Mouse (Mus musculus): ENCODE results near the gene Ucma.
"Not testable (repeated sequence)": the region's sequence is repeated elsewhere in the genome, so short reads cannot be mapped to it uniquely, and the experiment has no call there.

Gene Ucma

DNA sequence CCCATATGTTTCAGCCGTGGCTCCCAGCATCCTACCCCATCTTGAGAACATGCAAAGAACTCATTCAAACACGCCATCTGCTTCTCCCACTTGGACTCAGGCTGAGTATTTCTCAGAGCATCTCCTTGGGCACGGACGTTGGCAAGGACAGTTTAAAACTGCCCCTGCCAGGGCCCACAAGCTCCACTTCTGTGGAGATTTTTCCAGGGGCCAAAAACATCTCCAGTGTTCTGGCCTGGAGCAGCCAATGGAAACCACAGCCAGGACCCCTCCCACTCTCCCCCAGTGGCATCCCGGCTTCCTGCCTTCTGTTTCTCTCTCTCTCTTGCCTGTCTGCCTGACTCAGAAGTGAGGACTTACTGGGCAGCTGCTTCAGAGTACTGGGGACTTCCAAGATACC is at the start of gene Ucma:
TSS of gene Ucma (plus strand) at position 316 of the 400 bp plus-strand sequence.
- DNase-seq (ENCODE audit: low read depth, low spot score), result no peak

DNA sequence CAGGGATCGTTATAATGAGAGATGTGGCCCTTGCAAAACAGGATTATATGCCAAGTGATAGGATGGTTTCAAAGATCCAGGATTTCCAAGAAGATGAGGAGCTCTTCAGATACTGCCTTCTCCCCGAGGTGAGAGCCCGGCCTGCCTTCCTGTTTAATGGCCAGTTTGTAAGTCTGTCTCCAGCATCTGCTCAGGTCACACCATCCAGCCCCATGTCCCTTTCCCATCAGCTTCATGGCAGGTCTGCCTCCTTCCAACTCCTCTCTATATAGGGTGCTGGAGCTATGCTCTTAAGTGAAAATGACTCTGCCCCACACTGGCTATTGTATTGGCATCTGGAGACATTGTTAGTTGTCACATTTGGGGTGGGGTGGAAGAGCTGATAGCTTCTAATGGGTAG is 48.5 kb upstream of the Ucma start:
- DNase-seq (ENCODE audit: low read depth, low spot score), result no peak

DNA sequence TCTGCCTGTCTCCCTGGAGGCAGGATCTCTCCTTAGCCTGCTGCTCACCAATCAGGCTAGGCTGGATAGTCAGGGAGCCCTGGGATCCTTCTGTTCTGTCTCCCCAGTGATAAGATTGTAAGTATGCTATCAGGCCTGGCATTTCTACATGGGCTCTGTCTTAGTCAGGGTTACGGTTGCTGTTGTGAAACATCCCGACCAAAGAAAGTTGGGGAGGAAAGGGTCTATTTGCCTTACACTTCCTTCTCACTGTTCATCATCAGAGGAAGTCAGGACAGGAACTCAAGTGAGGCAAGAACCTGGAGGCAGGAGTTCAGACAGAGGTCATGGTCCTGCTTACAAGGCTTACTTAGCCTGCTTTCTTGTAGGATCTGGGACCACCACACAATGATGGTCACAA is 46.7 kb upstream of the Ucma start:
- DNase-seq (ENCODE audit: low read depth, low spot score), result no peak

DNA sequence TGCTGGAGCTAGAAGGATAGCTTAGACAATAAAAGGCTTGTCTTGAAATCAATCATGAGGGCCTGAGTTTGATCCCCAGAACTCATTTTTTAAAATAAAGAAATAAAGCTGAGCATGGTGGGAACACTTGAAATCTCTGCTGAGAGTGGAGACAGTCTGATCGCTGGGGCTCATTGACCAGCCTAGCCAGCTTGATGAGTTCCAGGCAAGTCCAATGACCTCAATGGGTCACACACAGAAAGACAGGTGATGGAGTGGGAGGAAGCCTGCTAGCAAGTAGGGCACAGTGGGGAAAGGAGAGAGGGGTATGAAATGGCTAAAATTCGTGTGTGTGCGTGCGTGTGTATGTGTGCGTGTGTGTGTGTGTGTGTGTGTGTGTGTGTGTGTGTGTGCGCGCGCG is 41.4 kb upstream of the Ucma start:
- no peak for DNase-seq (ENCODE audit: low read depth, low spot score)

- DNase-seq (ENCODE audit: low read depth, low spot score), result no peak
These were observed 38.0 kb upstream of the Ucma start for GRCm38 (mm10) chr2:4937931-4938330.

GRCm38 (mm10) chr2:4940861-4941260 is 35.1 kb upstream of the Ucma start:
- DNase-seq (ENCODE audit: low read depth, low spot score), result no peak

- not testable (repeated sequence) for DNase-seq (ENCODE audit: low read depth, low spot score)
These were observed 26.2 kb upstream of the Ucma start for GRCm38 (mm10) chr2:4949691-4950090.

DNA sequence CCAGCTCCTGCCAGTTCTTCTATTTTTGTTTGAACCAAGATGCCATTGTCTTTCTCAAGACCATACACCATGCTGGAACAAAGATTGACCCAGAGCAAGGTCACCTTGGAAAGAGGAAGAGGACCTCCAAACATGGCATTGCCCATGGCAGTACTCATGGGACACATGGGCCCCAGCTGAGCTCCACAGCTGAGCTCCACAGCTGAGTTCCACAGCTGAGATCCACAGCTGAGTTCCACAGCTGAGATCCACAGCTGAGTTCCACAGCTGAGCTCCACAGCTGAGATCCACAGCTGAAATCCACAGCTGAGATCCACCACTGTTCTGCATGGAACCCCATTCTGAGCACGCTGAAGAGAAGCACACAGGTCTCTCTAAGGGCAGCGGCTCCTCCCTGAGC is 24.9 kb upstream of the Ucma start:
- no peak for DNase-seq (ENCODE audit: low read depth, low spot score)

DNA sequence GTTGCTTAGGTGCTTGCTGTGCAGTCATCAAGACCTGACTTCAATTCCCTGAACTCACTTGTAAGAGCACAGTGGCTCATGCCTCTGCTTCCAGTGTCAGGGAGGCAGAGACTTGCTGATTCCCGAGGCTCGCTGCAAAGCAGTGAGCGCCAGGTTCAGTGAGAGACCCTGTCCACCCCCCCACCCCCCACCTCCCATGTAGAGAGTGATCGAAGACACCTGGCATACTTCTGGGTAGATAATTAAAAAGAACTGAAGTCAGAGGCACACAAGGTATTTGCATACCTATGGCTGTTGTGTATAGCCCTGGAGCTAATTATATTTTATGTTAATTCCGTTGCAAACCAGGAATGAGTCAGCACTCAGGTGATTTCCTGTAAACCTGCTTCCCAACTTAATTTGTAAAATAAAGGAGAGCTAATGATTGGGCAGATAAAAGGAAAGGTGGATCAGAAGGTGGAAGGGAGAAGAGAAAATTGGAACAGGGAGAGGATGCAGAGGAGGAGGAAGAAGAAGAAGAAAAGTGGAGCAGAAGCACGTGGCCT is 21.6 kb upstream of the Ucma start:
- no peak for DNase-seq (ENCODE audit: low read depth, low spot score)

DNA sequence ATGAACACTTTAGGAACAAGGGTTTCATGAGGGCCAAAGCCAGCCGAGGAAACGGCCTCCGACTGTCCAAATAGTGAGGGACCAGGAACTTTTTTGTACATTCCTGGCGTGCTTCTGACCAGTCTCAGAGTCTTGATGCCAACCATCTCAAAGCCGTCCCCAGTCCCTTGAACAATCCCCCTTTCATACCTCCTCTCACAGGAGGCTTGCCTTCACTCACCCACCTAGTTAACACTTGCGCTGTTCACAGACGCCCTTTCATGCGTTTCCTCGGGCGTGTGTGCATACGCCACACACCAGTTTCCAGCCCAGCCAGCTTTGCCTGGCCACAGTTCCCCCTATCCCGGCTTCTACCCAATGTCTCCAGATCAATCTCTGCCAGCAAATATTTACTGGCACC is 17.9 kb upstream of the Ucma start:
- DNase-seq (ENCODE audit: low read depth, low spot score), result no peak

- DNase-seq (ENCODE audit: low read depth, low spot score), result no peak
These were observed 8.1 kb upstream of the Ucma start for GRCm38 (mm10) chr2:4967806-4968205.

DNA sequence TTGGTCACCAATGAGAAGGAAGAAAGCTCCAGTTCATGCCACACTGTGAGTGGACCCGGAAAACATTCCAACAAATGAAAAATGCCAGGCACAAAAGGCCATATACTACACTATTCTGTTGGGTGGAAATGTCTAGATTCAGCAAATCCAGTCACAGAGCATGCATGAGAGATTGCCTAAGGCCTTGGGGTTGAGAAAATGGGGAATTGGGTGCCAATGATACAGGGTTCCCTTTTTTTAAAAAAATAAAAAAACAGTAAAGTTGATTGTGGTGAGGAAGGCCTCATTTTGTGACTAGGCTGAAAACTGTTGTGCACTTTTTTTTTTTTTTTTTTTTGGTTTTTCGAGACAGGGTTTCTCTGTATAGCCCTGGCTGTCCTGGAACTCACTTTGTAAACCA is 6.8 kb upstream of the Ucma start:
- no peak for DNase-seq (ENCODE audit: low read depth, low spot score)

GRCm38 (mm10) chr2:4978091-4978490 is 2.2 kb downstream of the Ucma start:
- DNase-seq (ENCODE audit: low read depth, low spot score), result no peak

GRCm38 (mm10) chr2:4983987-4984386 is 8.1 kb downstream of the Ucma start:
- DNase-seq (ENCODE audit: low read depth, low spot score), result no peak

DNA sequence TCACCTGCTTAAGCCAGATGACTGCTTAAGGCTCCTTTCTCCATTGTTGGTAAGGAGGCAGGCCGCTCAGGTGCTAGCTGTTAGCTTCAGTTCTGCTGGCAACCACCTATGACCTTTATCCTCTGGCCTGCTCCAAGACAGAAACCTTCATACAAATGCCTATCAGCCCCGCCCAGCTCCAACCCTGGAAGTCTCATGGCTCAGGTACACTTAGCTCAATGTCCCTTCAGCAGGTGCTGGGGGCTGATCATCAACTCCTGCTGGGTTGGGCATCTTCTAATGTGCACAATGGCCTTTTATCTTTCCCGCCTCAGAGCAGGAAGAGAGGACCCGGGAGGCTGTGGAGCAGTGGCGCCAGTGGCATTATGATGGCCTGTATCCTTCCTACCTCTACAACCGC is 9.1 kb downstream of the Ucma start:
- no peak for DNase-seq (ENCODE audit: low read depth, low spot score)

- no peak for DNase-seq (ENCODE audit: low read depth, low spot score)
These were observed 10.9 kb downstream of the Ucma start for GRCm38 (mm10) chr2:4986798-4987197.

GRCm38 (mm10) chr2:4987388-4988180 is 11.7 kb downstream of the Ucma start:
- no peak for DNase-seq (ENCODE audit: low read depth, low spot score)

- DNase-seq (ENCODE audit: low read depth, low spot score), result no peak
These were observed 13.0 kb downstream of the Ucma start for GRCm38 (mm10) chr2:4988826-4989424.

DNA sequence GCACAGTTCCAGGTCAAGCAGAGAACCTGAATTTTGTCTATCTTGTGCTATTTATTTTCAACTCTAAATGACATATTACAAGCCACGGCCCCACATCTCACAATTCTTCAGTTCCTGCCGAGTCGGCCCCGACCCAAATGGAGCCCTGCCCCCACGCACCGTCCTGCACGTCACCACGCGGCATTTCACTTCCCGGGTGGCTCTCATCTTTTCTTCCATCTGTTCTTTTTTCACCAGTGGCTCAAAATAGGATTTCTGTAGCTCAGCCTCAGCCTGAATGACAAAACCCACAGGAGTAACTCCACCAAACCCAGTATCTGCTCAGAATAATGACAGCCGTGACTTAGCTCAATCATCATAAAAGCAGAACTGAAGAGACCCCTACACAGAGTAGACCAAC is 17.7 kb downstream of the Ucma start:
- DNase-seq (ENCODE audit: low read depth, low spot score), result no peak

GRCm38 (mm10) chr2:4994436-4994835 is 18.5 kb downstream of the Ucma start:
- no peak for DNase-seq (ENCODE audit: low read depth, low spot score)

- DNase-seq (ENCODE audit: low read depth, low spot score), result no peak
These were observed 19.7 kb downstream of the Ucma start for GRCm38 (mm10) chr2:4995646-4996045.

- no peak for DNase-seq (ENCODE audit: low read depth, low spot score)
These were observed 20.5 kb downstream of the Ucma start for GRCm38 (mm10) chr2:4996421-4996824.

DNA sequence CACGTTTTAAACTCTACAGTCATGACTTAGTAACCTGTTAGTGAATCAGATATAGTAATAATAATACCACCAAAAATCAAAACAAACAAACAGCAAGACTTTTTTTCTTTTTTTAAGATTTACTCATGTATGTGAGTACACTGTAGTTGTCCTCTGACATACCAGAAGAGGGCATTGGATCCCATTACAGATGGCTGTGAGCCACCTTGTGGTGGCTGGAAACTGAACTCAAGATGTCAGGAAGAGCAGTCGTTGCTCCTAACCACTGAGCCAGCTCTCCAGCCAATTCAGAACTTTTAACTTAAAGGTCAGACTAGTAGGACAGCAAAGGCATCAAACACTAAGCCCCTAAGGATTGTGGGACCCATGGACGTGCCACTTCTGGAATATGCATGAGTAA is 23.0 kb downstream of the Ucma start:
- DNase-seq (ENCODE audit: low read depth, low spot score), result no peak
